Mouse (Mus musculus): ENCODE measurements at regions not wholly inside any gene's neighbourhood (a gene's known extent, or its start where the extent isn't known, plus 50 kb on each side); places are given as distances from the start of the nearest gene placed in this dataset.

- DNase-seq (ENCODE audit: extremely low read depth, low read depth, low spot score), result no peak
Measured at GRCm38 (mm10) chr10:96944229-96944628, 327.4 kb downstream of the Btg1 start.

GRCm38 (mm10) chr10:96947971-96948370 lies 331.2 kb downstream of the Btg1 start:
- DNase-seq (ENCODE audit: extremely low read depth, low read depth, low spot score), result no peak

GRCm38 (mm10) chr10:96948871-96949270 lies 332.1 kb downstream of the Btg1 start:
- no peak for DNase-seq (ENCODE audit: extremely low read depth, low read depth, low spot score)

DNA sequence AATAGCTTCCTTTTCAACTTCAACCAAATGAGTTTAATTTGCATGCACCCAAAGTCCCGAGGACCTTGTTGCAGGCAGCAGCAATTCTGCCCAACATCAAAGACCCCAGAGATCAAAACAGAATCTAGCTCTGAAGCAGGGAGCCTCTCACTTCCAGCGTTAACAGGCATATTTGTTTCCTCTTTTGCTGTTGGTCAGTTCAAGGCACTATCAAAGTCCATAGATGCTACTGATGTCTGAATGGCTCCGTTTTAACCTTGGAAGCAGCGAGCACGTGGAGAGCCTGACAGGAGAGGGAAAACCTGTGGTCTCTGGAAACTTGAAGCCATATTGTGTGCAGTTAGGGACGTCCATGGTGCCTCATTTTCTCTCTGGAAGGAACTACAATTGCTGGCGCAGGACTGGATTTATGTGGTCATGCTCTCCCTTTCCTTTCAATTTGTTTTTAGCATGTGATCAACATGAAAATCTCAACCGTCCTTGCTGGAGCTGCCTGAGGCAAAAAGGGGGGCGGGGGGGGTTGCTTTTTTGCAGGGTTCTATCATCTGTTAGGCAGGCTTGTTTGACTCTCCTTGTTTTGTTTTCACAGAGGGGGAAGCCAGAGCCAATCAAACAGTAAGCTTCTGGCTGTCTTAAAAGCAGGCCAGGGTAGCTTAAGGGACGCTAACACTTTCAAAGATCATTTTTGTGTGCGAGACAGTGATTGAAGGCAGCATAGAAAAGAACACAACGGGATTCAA lies 338.4 kb downstream of the Btg1 start:
- DNase-seq (ENCODE audit: extremely low read depth, low read depth, low spot score), result no peak

DNA sequence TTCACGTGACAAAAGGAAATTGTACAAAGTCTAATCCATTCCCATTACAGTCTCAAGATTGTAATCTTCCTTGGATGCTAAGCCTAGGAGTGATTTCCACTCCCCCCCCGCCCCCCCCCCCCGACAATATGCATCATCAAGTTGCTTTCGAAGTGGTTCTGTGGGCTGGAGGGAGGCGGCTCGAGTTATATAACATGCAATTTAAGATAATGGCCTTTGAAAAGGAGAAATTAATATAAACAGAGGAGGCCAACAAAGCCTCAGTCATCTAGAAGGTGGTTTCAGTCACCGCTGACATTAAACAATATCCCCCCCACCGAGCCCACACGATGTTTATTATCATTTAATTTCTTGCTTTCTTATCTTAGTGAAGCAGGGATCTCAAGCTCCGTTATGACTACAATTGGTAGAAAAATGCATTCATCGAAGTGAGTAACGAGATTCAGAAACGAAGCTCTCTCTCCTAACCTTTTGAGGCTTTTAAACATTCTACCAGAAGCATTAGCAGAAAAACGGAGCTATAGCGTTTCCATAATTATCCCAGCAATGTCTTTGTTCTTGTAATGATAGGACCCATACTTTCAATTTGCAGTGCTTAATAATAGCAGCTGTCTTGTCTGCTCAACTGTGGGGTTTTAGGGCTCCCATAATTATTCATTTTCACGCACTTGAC lies 339.1 kb downstream of the Btg1 start:
- no peak for DNase-seq (ENCODE audit: extremely low read depth, low read depth, low spot score)

- DNase-seq (ENCODE audit: extremely low read depth, low read depth, low spot score), result no peak
Measured at GRCm38 (mm10) chr10:96956449-96956834, 339.6 kb downstream of the Btg1 start.

DNA sequence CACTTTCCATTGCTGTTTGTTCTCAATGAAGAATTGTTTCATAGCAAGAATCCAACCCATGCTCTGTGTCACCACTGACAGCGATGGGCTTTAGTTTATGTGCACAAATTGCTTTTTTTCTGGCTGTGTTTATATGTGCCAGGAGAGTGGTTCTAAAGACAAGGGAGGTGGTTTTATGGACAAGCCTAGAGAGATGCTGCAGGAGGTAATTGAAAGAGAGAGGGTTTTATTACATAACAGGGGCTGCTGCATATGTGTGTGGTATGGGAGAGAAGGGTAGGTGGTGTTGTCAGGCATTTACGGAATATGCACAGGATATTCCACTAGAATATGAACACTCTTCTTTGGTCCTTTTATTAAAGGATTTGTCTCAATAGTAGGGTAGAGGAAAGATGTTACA lies 340.2 kb downstream of the Btg1 start:
- DNase-seq (ENCODE audit: extremely low read depth, low read depth, low spot score), result no peak

- no peak for DNase-seq (ENCODE audit: extremely low read depth, low read depth, low spot score)
Measured at GRCm38 (mm10) chr10:96969825-96970224, 353.0 kb downstream of the Btg1 start.

GRCm38 (mm10) chr10:96970737-96971136 lies 353.9 kb downstream of the Btg1 start:
- no peak for DNase-seq (ENCODE audit: extremely low read depth, low read depth, low spot score)

DNA sequence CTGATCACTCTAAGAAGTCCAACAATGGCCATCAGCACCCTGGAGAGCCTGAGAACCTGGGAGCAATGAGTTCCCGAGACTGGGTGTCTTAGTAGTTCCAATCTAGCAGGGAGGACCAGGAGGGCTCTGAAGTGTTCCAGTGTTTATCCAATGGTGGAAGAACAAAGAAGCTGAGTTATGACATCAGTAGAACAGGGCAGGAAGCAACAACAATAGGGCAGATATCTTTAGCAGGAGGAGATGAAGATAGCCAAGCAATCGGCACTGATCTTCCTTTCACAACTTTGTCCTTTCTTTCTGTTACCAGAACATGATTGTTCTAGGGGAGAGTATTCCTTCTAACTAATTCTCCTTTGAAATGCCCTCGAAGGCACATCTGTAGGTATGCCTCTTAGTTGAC lies 355.0 kb downstream of the Btg1 start:
- no peak for DNase-seq (ENCODE audit: extremely low read depth, low read depth, low spot score)

DNA sequence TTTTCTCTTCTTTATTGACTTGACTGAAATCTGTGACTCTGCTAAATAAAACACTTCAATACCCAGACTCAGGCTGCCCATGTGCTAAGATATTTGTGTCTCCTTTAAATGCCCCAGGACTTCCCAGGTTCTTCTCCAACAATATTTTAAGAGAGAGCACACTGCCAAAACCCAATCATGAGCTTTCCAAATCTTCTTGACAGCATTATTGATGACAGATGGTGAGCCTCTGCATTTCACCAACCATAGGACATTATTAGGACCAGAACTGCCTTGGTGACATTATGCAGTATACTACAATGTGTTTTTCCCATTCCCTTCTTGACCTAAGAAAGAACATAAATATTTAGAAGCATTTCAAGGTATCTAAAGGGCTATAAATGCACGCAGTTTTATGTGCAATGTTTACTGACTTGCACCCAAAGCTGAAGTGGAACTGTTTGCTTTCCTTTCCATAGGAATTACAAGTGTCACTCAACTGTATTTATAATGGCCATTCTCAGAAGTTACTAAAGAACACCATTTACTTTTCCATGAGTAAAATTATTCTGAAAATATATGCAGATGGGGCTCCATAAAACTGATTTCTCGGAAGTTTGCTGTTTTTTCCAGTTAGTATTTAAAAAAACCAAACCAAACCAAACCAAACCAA lies 357.6 kb downstream of the Btg1 start:
- DNase-seq (ENCODE audit: extremely low read depth, low read depth, low spot score), result no peak

- no peak for DNase-seq (ENCODE audit: extremely low read depth, low read depth, low spot score)
Measured at GRCm38 (mm10) chr10:96976691-96977090, 359.9 kb downstream of the Btg1 start.

- DNase-seq (ENCODE audit: extremely low read depth, low read depth, low spot score), result no peak
Measured at GRCm38 (mm10) chr10:96980494-96980831, 363.7 kb downstream of the Btg1 start.

- no peak for DNase-seq (ENCODE audit: extremely low read depth, low read depth, low spot score)
Measured at GRCm38 (mm10) chr10:96980832-96981515, 364.2 kb downstream of the Btg1 start.

DNA sequence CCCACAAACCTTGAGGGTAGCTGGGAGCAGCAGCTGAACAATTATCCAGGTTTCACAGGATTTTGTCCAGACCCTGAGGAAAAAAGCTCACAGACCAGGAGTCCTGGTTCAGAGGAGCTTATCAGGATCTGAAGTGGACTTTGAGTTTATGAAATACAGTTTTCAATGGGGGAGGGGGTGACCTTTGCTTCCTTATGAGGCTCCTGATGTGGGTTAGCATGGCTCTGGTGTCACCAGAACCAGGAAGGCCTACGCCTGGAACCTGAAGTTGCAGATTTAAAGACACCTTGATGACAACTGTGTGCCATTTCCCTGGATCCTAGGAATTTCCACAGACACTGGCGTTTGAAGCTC lies 364.7 kb downstream of the Btg1 start:
- DNase-seq (ENCODE audit: extremely low read depth, low read depth, low spot score), result no peak

- DNase-seq (ENCODE audit: extremely low read depth, low read depth, low spot score), result no peak
Measured at GRCm38 (mm10) chr10:97000871-97001270, 384.1 kb downstream of the Btg1 start.

GRCm38 (mm10) chr10:97008873-97009272 lies 392.1 kb downstream of the Btg1 start:
- DNase-seq (ENCODE audit: extremely low read depth, low read depth, low spot score), result no peak

GRCm38 (mm10) chr10:97009859-97010258 lies 393.1 kb downstream of the Btg1 start:
- no peak for DNase-seq (ENCODE audit: extremely low read depth, low read depth, low spot score)

DNA sequence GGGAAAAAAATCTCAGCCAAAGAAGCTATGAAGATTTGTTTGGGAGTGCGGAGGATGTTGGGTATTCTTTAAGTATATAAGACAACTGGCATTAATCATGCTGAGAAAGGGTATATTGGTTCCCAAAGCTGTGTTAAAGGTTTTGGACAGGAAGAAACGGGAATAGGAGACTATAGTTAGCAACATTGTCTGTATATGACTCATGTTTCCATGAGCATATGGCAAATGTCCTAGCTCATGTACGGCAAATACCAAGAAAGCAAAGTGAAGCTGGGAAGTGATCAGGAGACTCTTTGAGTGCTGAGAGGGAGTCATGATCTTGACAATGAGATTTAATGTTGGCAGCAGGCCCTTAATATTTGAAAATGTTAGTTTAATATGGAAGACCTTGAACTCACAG lies 401.8 kb downstream of the Btg1 start:
- no peak for DNase-seq (ENCODE audit: extremely low read depth, low read depth, low spot score)

- DNase-seq (ENCODE audit: extremely low read depth, low read depth, low spot score), result no peak
Measured at GRCm38 (mm10) chr10:97028776-97029175, 412.0 kb downstream of the Btg1 start.

- no peak for DNase-seq (ENCODE audit: extremely low read depth, low read depth, low spot score)
Measured at GRCm38 (mm10) chr10:97030996-97031395, 414.2 kb downstream of the Btg1 start.

DNA sequence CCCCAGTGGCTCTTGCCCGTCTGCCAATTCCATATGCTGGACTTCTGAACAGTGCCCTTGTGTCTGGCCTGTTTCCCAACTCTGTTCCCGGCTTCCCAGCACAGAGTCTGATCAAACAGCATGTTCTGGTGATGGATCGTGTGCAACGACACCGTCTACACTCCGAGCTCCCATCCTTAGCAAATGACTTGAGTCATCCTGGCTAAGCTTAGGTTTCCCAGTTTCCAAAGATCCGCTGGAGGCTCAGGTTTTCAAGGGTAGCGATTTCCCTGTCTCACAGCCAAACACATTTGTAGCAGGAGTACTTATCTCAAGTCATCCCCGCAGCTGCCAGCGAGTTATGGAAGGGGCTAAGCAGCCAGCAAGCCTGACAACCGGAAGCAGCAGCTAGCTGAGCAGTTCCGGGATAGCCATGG lies 418.6 kb downstream of the Btg1 start:
- DNase-seq (ENCODE audit: extremely low read depth, low read depth, low spot score), result no peak
